Mouse (Mus musculus): ENCODE data around the gene Ufsp1. TPM values are rescaled to one million over a fixed set of nuclear protein-coding genes. Genes with fewer than 3 reads are reported as not detected.

Ufsp1 gene
- total RNA-seq, 2 experiments from 2014 or later: 8.8 to 10.2 TPM

DNA sequence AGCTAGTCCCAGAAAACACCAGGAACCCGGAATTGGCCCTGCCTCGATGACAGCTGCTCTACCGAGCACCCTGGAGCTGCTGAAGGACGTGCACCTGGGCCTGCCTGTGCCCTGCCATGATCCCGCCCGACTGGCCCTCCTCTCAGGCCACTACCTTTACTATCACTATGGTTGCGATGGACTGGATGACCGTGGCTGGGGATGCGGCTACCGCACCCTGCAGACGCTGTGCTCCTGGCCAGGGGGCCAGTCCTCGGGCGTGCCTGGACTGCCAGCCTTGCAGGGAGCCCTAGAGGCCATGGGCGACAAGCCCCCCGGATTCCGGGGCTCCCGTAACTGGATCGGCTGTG lies 290 bp downstream of the Ufsp1 start:
- DNase-seq (ENCODE audit: low spot score in 2 of 2): no peak

DNA sequence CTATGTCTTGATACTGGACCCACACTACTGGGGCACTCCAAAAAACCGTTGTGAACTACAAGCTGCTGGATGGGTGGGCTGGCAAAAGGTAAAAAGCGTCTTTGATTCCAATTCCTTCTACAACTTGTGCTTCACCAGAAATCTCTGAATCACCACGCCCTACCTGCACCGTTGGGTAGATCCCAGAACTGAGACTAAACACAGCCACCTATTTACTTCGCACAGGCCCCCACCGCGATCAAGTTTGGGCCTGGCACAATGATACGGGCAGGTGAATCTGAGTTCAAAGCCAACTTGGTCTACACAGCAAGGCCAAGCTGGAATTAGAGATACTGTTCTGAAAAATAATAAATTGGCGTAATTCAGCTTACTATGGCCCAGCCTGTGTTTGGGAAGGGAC lies 867 bp downstream of the Ufsp1 start:
- peak in 1 of 2 experiments; percentile 20 for DNase-seq (ENCODE audit: low spot score in 2 of 2)

DNA sequence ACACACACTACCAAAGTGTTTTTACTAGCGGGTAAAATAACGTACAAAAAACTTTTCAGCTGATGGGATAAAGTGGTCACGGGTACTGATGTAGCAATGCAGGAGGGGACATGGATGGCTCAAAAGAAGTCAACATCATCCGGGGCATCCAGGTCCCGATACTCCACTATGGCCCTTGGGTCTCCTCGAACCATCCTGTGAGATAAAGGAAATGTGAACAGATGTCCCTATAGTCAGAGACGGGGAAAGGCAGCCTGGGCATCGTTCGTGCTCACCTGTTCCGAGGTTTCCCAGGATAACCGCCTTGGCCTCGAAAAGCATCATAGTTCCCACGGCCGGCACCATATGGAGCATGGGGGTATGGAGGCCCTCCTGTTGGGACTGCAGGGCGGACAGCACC lies 1.3 kb downstream of the Ufsp1 start:
- no peak for DNase-seq (ENCODE audit: low spot score in 2 of 2)

DNA sequence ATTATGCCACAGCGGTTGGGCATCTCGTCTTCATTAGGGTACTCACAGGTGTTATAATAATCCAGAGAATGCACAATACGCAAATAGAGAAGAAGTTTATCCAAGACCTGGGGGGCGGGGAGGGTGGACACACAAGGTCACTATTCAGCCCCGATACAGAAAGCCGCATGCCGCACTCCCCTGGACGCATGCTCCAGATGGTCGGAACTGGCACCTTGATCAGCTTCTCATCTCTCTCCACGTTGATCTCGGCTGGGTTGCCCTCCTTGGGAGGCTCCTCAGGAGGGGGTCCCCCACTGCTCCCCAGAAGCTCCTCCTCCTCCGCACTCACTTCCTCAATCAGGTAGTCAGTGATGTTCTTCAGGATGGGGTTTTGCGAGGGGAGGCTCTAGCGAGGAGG lies 2.7 kb downstream of the Ufsp1 start:
- no peak for DNase-seq (ENCODE audit: low spot score in 2 of 2)

DNA sequence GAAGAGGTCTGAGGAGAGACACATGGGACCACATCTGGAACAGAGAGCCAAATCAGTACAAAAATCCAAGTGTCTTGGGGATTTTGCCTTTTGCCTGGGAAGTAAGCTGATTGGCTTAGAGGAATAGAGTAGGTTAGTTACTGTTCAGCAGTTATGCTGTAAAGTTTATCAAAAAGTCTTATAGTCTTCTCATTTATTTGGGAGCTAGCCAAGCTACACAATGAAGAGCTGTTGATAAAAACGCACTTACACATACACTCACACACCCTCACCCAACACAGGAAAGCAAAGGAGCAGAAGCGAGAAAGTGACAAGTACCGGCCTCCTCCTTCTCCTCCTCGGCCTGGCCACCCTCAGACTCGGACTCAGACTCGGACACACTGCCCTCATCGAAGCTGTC lies 4.8 kb downstream of the Ufsp1 start:
- no peak for DNase-seq (ENCODE audit: low spot score in 2 of 2)

DNA sequence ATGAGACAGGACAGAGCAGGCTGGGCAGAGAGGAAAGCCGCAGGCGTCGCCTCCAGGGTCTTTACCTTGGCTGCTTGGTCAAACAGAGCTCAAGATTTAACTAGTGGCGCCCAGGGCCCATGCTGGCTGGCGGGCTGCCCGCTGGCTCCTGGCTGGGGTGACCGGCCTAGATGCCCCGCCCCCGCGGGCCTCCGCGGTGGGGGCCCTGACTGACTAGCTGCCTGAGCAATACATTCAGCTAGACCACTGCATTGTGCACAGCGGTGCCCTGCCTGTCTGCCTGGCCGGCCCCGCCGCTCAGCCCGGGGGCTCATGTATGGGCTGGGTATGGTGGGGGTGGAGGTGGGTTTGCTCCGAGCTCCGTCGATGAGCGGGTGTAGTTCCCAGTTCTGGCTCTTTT lies 6.8 kb downstream of the Ufsp1 start:
- DNase-seq (ENCODE audit: low spot score in 2 of 2): peak in 1 of 2 experiments; percentile 38

DNA sequence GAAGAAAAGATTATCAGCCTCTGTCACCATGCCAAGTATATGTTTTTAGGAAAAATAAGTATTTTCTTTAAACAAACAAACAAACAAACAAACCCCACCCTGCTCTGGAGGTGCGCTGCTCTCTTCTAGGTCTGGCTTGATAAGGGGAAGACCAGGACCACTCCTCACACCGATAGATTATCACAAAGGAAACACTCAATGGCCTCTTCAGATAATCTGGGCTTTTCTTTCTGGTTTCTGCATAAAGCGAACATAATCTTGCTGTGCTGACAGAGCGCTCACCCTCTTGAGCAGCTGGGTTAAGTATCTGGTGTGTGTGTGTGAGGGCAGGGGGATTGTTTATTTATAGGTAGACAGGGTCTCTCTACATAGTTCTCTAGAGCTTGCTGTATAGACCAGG lies 9.2 kb downstream of the Ufsp1 start:
- DNase-seq (ENCODE audit: low spot score in 2 of 2): no peak

DNA sequence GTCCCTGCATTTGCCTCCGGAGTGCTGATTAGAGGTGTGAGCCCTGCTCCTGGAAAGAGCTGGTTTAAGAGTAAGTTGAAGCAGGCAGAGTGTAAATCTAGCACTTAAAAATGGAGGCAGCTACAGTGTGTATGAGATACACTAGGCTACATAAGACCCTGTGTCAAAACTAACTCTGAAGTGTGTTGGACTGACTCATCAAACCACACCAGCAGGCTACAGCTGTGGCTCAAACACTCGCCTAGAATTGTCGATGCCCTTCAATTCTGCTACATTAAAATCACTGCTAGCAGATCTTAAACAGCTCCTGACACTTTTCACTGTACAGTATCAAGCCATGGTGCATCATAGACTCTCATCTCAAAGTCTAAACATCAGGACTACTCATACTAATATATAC lies 9.7 kb downstream of the Ufsp1 start:
- no peak for DNase-seq (ENCODE audit: low spot score in 2 of 2)

DNA sequence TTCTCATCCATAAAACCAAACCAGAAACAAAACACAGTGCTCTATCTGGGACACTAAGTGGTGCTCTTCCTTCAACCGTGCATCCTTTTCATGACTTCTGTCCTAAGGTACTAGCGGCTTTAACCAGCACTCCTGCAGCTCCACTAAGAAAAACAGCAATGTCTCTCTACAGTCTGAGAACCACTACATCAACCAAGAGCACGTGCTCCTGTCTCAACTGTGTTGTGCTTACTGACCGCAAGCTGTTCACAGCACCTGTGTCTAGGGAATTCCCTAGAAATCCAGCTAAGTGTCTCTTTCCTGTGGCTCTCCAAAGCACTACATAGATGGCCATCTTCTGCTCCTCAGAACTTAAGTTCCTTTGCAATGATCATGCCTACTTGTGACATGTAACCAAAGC lies 10.4 kb downstream of the Ufsp1 start:
- DNase-seq (ENCODE audit: low spot score in 2 of 2): no peak

DNA sequence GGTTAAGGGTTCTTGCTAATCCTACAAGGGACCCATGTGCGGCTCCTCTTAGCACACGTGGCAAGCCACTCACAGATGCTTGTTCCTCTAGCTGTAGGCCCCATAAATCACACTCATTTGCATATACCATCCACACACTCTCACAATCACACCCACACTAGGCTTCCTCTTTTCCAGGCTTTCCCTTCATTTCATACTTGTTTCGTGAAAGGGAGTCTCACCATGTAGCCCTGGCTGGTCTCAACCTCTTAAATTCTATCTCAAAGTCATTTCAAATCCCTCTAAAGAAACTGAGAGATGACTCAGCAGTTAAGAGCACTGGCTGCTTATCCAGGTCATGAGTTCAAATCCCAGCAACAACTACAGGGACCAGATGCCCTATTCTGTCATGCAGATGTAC lies 11.4 kb downstream of the Ufsp1 start:
- no peak for DNase-seq (ENCODE audit: low spot score in 2 of 2)

DNA sequence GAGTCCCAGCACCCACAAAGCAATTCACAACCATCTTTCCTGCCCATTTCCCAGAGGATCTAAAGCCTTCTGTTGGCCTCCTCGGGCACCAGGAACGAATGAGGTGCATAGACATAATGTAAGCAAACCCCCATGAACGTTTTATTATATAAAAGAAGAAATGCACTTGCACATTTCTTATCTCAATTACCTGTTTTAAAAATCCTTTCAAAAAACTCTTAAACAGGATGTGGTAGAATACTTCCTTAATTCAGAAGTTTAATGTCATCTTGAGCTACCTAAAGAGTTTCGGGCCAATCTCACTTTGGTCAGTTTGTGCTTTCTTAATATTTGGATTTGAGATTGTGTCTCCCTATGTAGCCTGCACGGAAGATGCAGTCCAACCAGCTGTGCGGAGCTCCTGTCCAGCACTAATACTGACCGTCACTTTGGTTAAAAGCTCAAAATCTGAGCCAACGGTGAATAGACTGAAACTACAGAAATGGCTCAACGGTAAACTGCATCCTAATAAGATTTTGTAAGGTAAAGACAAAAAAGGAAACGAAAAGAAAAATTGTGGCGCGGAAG lies 12.1 kb downstream of the Ufsp1 start:
- no peak for DNase-seq (ENCODE audit: low spot score in 2 of 2)

DNA sequence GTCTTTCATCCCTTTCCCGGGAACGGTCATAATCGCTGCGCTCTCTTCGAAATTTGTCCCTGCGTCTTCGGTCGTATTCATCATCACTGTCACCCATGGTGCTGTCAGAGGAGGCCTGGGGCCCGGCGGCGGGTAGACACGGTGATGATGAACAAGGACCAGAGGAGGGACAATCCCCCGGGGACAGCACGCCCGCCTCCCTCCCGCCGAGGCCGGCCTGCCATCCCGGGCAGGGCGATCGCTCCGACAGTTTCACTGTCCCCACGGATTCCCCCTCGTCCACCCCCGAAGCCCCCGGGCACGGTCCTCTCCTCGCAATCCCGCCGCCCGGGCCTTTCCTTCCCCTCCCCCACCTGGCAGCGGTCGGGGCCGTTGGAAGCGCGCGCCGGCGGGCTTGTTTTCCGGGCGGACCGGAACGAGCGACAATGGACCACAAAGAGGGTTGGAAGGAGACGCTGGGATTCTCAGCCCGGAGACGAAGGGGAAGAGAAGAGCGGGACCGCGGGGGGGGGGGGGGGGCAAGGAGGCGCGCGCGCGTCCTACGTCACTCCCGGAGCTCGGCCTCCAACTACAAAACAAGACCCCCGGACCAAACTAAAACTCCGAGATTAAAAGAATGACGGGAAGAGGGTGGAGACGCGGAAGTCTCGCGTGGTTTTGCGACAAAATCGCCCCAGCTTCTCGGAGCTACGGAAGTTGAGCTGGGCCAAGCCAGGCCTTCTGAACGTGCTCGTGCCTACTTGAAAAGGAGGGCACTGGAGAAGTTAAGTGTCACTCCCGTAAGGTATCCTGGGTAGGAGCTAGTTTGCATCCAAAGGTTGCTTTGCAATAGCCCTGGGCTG lies 12.9 kb downstream of the Ufsp1 start, which contains the start of gene Srrt:
Srrt (minus strand) TSS at position 604 of the 842 bp plus-strand sequence.
- DNase-seq (ENCODE audit: low spot score in 2 of 2): peak; percentile 80 to 86

DNA sequence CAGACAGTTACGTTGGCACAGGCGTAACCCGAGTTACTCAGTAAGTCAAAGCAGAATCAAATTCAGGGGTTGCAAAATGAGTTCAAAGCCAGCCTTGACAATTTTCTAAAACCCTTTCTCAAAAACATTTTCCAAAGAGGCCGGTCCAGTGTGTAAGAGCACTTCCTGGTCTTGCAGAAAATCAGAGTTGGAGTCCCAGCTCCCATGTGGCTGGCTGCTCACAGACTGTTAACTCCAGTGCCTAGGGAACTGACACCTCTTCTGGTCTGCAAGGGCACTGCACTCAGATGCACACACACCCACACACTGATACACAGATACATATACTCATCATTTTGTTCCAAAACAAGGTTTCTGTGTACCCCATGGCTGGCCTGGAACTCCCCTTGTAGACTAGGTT lies 13.9 kb downstream of the Ufsp1 start:
- no peak for DNase-seq (ENCODE audit: low spot score in 2 of 2)

DNA sequence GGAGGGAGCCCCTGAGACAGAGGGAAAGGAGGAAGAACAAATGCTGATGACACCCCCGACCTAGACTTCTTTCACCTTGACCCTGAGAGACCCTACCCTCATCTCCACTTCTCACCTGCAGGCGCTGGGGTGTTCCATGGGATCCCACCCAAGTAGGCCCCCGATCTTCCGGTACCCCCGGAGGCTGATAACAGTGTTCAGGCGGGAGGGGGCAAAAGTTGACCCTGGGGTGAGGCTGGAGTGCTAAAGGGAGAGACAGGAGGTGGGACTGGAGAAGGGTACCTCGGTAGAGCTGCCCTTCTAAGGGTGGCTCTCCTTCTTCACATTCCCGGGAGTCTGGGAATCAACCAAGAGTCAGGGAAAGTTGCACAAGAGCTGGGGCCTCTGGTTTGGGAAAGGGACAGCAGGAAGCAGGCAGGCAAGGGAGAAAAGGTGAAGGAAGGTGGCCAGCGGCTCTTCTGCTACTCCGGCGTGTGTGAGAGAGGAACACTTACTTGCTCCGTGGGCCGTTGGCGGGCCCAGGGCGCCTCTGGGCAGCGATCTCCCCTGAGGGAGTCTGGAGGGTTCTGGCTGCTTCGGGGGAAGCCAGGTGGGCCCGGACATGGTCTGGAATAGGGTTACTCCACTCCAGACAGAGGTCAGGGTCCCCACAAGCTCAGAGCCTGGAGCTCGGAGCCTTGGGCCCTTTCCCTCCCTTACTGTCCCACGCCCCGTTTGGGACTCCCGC lies 19.2 kb downstream of the Ufsp1 start:
- no peak for DNase-seq (ENCODE audit: low spot score in 2 of 2)

DNA sequence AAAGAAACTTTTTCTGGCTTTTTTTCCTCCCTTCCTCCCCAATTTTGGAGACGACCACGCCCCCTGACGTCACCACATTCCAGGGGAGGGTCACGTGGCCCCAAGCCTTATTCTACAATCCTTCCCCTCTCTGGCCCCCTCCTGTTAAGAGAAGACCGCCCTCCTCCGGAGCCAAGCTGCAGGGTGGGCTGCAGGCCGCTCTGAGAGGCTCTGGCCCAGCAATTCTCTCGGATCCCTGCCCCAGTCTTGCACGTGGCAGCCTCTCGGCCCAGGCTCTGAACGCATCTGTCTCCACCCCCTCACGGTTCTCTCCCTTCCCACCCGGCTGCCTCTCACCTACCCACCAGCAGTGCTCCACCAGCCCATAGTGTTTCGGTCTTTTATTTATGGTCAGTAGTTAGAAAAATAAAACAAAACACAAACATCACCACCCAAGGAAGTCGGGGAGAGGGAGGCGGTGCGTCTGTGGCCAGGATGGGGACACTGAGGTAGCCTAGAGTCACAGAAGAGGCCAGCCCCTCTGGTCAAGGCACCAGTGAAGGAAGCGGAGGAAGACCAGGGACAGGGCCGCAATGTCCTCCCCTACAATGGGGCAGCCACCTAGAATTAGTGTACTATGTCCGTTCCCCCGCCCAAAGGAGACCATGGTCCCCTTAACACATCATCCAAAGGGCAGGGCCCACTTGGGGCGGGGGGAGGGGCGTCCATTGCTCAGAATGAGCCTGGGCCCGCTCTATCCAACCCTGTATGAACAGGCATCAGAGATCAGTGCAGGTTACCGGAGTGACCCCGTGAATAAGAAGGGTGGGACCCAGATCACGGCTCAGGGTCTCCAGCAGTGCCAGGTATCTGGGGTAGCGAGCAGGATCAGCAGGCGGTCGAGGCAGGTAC lies 20.0 kb downstream of the Ufsp1 start, which contains the start of gene Trip6:
Trip6 (minus strand) TSS at position 212 of the 891 bp plus-strand sequence.
- peak; percentile 91 to 93 for DNase-seq (ENCODE audit: low spot score in 2 of 2)

DNA sequence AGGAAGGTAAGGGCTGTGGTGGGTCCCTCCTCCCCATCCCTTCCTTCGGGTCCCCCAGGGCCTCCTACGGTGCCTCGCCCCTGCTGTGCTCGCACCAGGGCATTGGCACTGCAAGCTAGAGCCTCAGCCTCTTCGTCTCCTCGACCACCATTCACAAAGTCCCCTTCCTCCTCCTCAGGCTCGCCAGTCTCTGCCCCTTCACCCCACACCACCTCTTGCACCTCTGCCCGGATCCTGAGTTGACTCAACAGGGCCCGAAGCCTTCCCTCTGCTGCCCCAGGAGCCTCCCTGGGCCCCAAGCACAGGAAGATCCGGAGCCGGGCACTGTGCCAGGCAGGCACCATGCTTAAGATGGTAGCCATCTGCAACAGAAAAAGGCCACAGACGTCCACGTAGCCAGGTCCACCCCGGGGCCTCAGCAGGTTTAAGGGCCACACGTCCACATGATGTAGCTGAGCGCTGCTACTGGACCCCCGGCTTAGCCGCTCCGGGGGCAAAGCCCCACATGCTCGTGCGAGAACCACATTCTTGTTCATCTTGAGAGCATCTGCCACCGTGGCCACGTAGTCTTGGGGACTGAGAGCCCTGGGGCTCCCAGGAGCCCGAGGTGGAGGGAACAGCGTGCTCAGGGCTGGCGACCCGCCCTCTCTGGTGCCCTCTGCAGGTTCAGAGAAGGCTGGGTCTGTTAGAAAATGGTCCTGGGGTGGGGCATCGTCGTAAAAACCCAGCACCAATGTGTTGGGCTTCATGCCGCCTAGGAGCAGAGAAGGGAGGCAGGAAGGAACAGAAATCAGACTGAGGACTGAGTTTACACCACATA lies 20.9 kb downstream of the Ufsp1 start:
- no peak for DNase-seq (ENCODE audit: low spot score in 2 of 2)

DNA sequence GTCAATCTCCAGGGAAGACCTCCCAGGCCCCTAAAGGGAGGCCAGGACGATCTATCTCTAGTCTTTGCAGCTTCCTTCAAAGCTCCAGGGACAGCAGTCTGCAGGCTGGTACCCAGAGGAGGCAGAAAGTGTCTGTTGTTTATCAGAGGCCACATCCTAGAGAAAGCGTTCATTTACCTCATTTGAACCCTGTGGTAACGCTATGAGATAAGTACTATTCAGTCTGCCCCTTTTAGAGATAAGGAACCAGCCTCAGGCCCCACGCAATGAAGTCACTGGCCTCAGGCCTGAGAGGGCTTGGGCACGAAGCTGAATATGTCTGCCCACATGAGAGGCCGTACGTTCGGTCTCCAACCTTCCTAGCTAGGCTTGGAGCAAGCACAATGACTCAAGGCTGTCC lies 22.9 kb downstream of the Ufsp1 start:
- DNase-seq (ENCODE audit: low spot score in 2 of 2): no peak

DNA sequence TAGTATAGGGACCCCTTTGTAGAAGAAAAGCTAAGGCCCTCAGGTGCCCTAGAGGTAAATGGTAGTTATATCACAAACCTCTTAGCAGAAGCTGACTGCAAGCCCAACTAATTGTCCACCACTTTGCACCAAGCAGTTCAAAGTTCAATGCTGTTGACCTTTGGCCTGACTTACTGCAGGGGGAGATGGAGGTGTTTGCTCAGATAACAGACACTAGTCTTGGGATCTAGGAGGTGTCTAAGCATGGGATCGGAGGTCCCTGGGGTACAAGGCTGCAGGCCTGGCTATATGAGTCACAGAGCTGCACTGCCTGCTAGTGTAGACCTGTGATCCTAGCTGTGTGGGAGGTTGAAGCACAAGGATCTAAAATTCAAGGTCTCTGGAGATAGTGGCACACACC lies 24.1 kb downstream of the Ufsp1 start:
- no peak for DNase-seq (ENCODE audit: low spot score in 2 of 2)

DNA sequence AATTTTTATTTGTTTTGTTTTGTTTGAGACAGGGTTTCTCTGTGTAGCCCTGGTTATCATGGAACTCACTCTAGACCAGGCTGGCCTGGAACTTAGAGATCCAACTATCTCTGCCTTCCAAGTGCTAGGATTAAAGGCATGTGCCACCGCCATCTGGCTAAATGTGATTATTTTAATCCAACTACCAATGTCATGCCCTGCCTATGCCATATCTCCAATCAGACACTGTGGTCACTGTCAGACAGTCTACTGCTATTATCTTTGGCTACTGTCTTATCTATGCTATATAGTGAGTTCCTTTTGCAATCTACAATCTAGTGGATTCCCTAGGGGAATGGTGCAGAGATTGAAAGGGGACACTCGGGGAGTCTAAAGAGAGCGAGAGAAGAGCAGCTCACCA lies 26.6 kb downstream of the Ufsp1 start:
- DNase-seq (ENCODE audit: low spot score in 2 of 2): no peak

DNA sequence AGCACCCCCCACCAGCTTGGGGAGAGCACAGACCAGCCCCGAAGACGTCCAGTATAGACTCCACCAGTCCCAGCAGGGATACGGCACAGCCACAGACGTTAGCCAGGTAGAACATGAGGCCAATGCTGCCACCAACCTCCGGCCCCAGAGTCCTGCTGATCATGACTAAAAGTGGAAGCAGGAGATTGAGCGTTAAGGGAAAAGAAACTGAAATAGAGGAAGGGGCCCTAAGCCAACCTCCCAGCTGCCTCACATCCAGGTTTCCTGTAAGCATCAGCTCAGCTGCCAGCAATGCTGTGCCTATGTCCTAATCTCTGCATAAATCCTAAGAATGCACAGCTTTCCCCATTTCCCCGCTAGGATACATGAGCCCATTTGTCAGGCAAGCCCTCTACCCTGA lies 36.5 kb downstream of the Ufsp1 start:
- DNase-seq (ENCODE audit: low spot score in 2 of 2): no peak

Measured in adrenal gland, adult 18-20 months (tissue).